Mouse (Mus musculus) layer of hippocampus, adult 6 months (tissue): ENCODE data around the gene Slc30a9. TPM values are rescaled to one million over a fixed set of nuclear protein-coding genes. Genes with fewer than 3 reads are reported as not detected.

Experiments
- long read RNA-seq, 2 experiments: library from polyadenylated mRNA; unstranded; transcript quantifications; one replicate each; pipeline ENCODE4 v2.0.0; 2019 to 2020
- polyA plus RNA-seq: library from polyadenylated mRNA; unstranded; fragments of <200 nt; fragmentation: Nextera tagmentation; gene quantifications from 2 replicates; pipeline ENCODE4 v1.2.3, GENCODE M21; 2021

The Slc30a9 gene
- polyA plus RNA-seq: 73.1 and 82.7 TPM in 2 replicates
- long read RNA-seq, experiment 1, full-length matches to known transcripts: 230 of 310 reads
- long read RNA-seq, experiment 1, partial matches to known transcripts: 50 of 310 reads
- long read RNA-seq, experiment 1, other reads (novel, unspliced or antisense): 30 of 310 reads
- long read RNA-seq, experiment 2, full-length matches to known transcripts: 1,146 of 1,257 reads
- long read RNA-seq, experiment 2, partial matches to known transcripts: 38 of 1,257 reads
- long read RNA-seq, experiment 2, other reads (novel, unspliced or antisense): 73 of 1,257 reads

GRCm38 (mm10) chr5:67306698-67307521 is at the start of gene Slc30a9:
Slc30a9 (plus strand) TSS chr5:67306955.

GRCm38 (mm10) chr5:67260531-67261371 is 46.0 kb upstream of the Slc30a9 start, which contains the start of gene Tmem33:
Tmem33 (plus strand) TSS chr5:67260565.

Other genes starting within 250 kb of the Slc30a9 start
- not detected in 2 replicates for gene Phox2b, start 207.7 kb upstream of the Slc30a9 start, polyA plus RNA-seq
- gene Tmem33, start 46.4 kb upstream of the Slc30a9 start, polyA plus RNA-seq: 128 and 131 TPM in 2 replicates
- gene Bend4, start 121.4 kb downstream of the Slc30a9 start, polyA plus RNA-seq: 2.9 and 5.6 TPM in 2 replicates